Mouse (Mus musculus): ENCODE results near the gene Rab25. TPM values are rescaled to one million over a fixed set of nuclear protein-coding genes. Genes with fewer than 3 reads are reported as not detected.

Gene Rab25
- polyA plus RNA-seq, 1 experiment: 35.1 TPM

GRCm38 (mm10) chr3:88566116-88566515 lies 18.0 kb upstream of the Rab25 start:
- peaks cover 72% of the 10 kb centered on the region for H3K36me3 ChIP-seq (ENCODE audit: control insufficient read depth, insufficient read depth, low read length, poor library complexity, severe bottlenecking)
- H3K4me3 ChIP-seq (ENCODE audit: low read depth, low read length): no peak overlapping the region
- H3K27me3 ChIP-seq (ENCODE audit: control insufficient read depth, insufficient read depth, low read length, poor library complexity, severe bottlenecking): no peaks in the 10 kb centered on the region
- H3K27ac ChIP-seq (ENCODE audit: insufficient read depth, low read length): peak overlapping the region; percentile 97; the same call in 1 of the 2 replicates
- no peak for TF ChIP-seq POLR2A (IDR thresholded peaks at IDR 0.05; ENCODE audit: insufficient read depth, low read length)
- no peak for TF ChIP-seq EP300 (IDR thresholded peaks at IDR 0.05; ENCODE audit: insufficient read depth, low read depth, low read length)
- no peak for TF ChIP-seq CTCF (IDR thresholded peaks at IDR 0.05; ENCODE audit: low read depth, low read length)
- no peak overlapping the region for H3K9ac ChIP-seq (ENCODE audit: low read depth, poor library complexity, severe bottlenecking)
- peaks cover 2% of the 10 kb centered on the region for H3K4me1 ChIP-seq (ENCODE audit: control insufficient read depth, insufficient read depth, low read length)
- peaks cover 4% of the 10 kb centered on the region for H3K9me3 ChIP-seq (replicated peaks; ENCODE audit: control insufficient read depth, insufficient read depth, low read length, poor library complexity, severe bottlenecking)

- no peaks in the 10 kb centered on the region for H3K27me3 ChIP-seq (ENCODE audit: control insufficient read depth, insufficient read depth, low read length, poor library complexity, severe bottlenecking)
- H3K4me3 ChIP-seq (ENCODE audit: low read depth, low read length): no peak overlapping the region
- H3K36me3 ChIP-seq (ENCODE audit: control insufficient read depth, insufficient read depth, low read length, poor library complexity, severe bottlenecking): peaks cover 87% of the 10 kb centered on the region
- peaks cover 2% of the 10 kb centered on the region for H3K4me1 ChIP-seq (ENCODE audit: control insufficient read depth, insufficient read depth, low read length)
- H3K27ac ChIP-seq (ENCODE audit: insufficient read depth, low read length): peak overlapping the region; percentile 49
- no peaks in the 10 kb centered on the region for H3K9me3 ChIP-seq (replicated peaks; ENCODE audit: control insufficient read depth, insufficient read depth, low read length, poor library complexity, severe bottlenecking)
- no peak for TF ChIP-seq CTCF (IDR thresholded peaks at IDR 0.05; ENCODE audit: low read depth, low read length)
- H3K9ac ChIP-seq (ENCODE audit: low read depth, poor library complexity, severe bottlenecking): no peak overlapping the region; the same call in 1 of the 2 replicates
These were observed 15.9 kb upstream of the Rab25 start for GRCm38 (mm10) chr3:88563966-88564365.

- no peak for TF ChIP-seq CTCF (IDR thresholded peaks at IDR 0.05; ENCODE audit: low read depth, low read length)
- TF ChIP-seq POLR2A (IDR thresholded peaks at IDR 0.05; ENCODE audit: insufficient read depth, low read length): no peak
- no peak for TF ChIP-seq EP300 (IDR thresholded peaks at IDR 0.05; ENCODE audit: insufficient read depth, low read depth, low read length)
- no peak overlapping the region; the same call in 1 of the 2 replicates for H3K9ac ChIP-seq (ENCODE audit: low read depth, poor library complexity, severe bottlenecking)
- peak overlapping the region; percentile 49 for H3K27ac ChIP-seq (ENCODE audit: insufficient read depth, low read length)
- no peak overlapping the region for H3K4me3 ChIP-seq (ENCODE audit: low read depth, low read length)
- H3K4me1 ChIP-seq (ENCODE audit: control insufficient read depth, insufficient read depth, low read length): peaks cover 2% of the 10 kb centered on the region
- H3K27me3 ChIP-seq (ENCODE audit: control insufficient read depth, insufficient read depth, low read length, poor library complexity, severe bottlenecking): no peaks in the 10 kb centered on the region
- peaks cover 87% of the 10 kb centered on the region for H3K36me3 ChIP-seq (ENCODE audit: control insufficient read depth, insufficient read depth, low read length, poor library complexity, severe bottlenecking)
- H3K9me3 ChIP-seq (replicated peaks; ENCODE audit: control insufficient read depth, insufficient read depth, low read length, poor library complexity, severe bottlenecking): no peaks in the 10 kb centered on the region
These were observed 15.3 kb upstream of the Rab25 start for GRCm38 (mm10) chr3:88563442-88563841.

- Histone ChIP-seq H3K9ac (ENCODE audit: low read depth, poor library complexity, severe bottlenecking) (peak overlapping the region; percentile 27; the same call in 1 of the 2 replicates), H3K36me3 (ENCODE audit: control insufficient read depth, insufficient read depth, low read length, poor library complexity, severe bottlenecking) (peaks cover 90% of the 10 kb centered on the region), H3K4me3 (ENCODE audit: low read depth, low read length) (peak overlapping the region; percentile 11; the same call in 1 of the 2 replicates), H3K27ac (ENCODE audit: insufficient read depth, low read length) (peak overlapping the region; percentile 42), H3K27me3 (ENCODE audit: control insufficient read depth, insufficient read depth, low read length, poor library complexity, severe bottlenecking) (no peaks in the 10 kb centered on the region), H3K9me3 (replicated peaks; ENCODE audit: control insufficient read depth, insufficient read depth, low read length, poor library complexity, severe bottlenecking) (no peaks in the 10 kb centered on the region), H3K4me1 (ENCODE audit: control insufficient read depth, insufficient read depth, low read length) (peaks cover 4% of the 10 kb centered on the region)
- no peak for TF ChIP-seq EP300 (IDR thresholded peaks at IDR 0.05; ENCODE audit: insufficient read depth, low read depth, low read length)
- TF ChIP-seq POLR2A (IDR thresholded peaks at IDR 0.05; ENCODE audit: insufficient read depth, low read length): peak; percentile 1
These were observed 13.9 kb upstream of the Rab25 start for GRCm38 (mm10) chr3:88561989-88562388.

DNA sequence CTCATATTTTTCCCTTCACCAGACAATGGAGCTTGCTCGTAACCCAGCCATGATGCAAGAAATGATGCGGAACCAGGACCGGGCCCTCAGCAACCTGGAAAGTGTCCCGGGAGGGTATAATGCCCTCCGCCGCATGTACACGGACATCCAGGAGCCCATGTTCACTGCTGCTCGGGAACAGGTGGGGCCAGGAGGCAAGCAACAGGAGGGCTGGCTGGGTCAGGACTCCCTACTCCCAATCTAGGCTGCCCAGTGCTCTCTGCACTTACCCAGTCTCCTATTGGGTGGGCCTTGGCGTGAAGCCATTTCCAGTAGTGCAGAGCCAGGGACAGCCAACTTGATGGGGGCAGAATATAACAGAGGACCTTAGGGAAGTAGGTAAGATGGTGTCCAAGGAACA lies 11.5 kb upstream of the Rab25 start:
- H3K9me3 ChIP-seq (replicated peaks; ENCODE audit: control insufficient read depth, insufficient read depth, low read length, poor library complexity, severe bottlenecking): no peaks in the 10 kb centered on the region
- H3K36me3 ChIP-seq (ENCODE audit: control insufficient read depth, insufficient read depth, low read length, poor library complexity, severe bottlenecking): peaks cover 81% of the 10 kb centered on the region
- H3K4me3 ChIP-seq (ENCODE audit: low read depth, low read length): no peak overlapping the region
- TF ChIP-seq CTCF (IDR thresholded peaks at IDR 0.05; ENCODE audit: low read depth, low read length): no peak
- no peak for TF ChIP-seq EP300 (IDR thresholded peaks at IDR 0.05; ENCODE audit: insufficient read depth, low read depth, low read length)
- no peak for TF ChIP-seq POLR2A (IDR thresholded peaks at IDR 0.05; ENCODE audit: insufficient read depth, low read length)
- no peak overlapping the region for H3K9ac ChIP-seq (ENCODE audit: low read depth, poor library complexity, severe bottlenecking)
- H3K4me1 ChIP-seq (ENCODE audit: control insufficient read depth, insufficient read depth, low read length): peaks cover 2% of the 10 kb centered on the region
- no peak overlapping the region for H3K27ac ChIP-seq (ENCODE audit: insufficient read depth, low read length)
- no peaks in the 10 kb centered on the region for H3K27me3 ChIP-seq (ENCODE audit: control insufficient read depth, insufficient read depth, low read length, poor library complexity, severe bottlenecking)

DNA sequence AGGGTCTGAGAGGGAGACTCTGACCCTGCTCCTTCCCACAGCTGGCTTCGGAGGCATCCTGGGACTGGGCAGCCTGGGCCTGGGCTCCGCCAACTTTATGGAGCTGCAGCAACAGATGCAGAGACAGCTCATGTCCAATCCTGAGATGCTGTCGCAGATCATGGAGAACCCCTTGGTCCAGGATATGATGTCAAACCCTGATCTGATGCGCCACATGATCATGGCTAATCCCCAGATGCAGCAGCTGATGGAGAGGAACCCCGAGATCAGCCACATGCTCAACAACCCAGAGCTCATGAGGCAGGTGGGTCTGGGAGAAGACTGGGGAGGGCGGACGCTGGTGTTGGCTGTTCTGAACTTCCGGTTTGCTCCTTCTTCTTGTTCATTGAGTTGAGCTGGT lies 8.5 kb upstream of the Rab25 start:
- H3K27ac ChIP-seq (ENCODE audit: insufficient read depth, low read length): no peak overlapping the region
- peaks cover 2% of the 10 kb centered on the region for H3K4me1 ChIP-seq (ENCODE audit: control insufficient read depth, insufficient read depth, low read length)
- no peaks in the 10 kb centered on the region for H3K9me3 ChIP-seq (replicated peaks; ENCODE audit: control insufficient read depth, insufficient read depth, low read length, poor library complexity, severe bottlenecking)
- H3K9ac ChIP-seq (ENCODE audit: low read depth, poor library complexity, severe bottlenecking): no peak overlapping the region
- peaks cover 56% of the 10 kb centered on the region for H3K36me3 ChIP-seq (ENCODE audit: control insufficient read depth, insufficient read depth, low read length, poor library complexity, severe bottlenecking)
- no peaks in the 10 kb centered on the region for H3K27me3 ChIP-seq (ENCODE audit: control insufficient read depth, insufficient read depth, low read length, poor library complexity, severe bottlenecking)
- no peak overlapping the region for H3K4me3 ChIP-seq (ENCODE audit: low read depth, low read length)
- TF ChIP-seq POLR2A (IDR thresholded peaks at IDR 0.05; ENCODE audit: insufficient read depth, low read length): no peak

Measured in ES-Bruce4 (cell line).